Mouse (Mus musculus): ENCODE measurements around the gene Cpxm1.

- TF ChIP-seq TAL1 (IDR thresholded peaks at IDR 0.05; ENCODE audit: low read length) (no peak), GATA1 (IDR thresholded peaks at IDR 0.05; ENCODE audit: low read length) (no peak)
Measured at GRCm38 (mm10) chr2:130353889-130354288, 43.5 kb downstream of the Cpxm1 start.

Measured in erythroblast, embryonic 14.5 days (primary cell).